16 mouse cellular contexts compared by ENCODE assay signal in the genomic region with DNA sequence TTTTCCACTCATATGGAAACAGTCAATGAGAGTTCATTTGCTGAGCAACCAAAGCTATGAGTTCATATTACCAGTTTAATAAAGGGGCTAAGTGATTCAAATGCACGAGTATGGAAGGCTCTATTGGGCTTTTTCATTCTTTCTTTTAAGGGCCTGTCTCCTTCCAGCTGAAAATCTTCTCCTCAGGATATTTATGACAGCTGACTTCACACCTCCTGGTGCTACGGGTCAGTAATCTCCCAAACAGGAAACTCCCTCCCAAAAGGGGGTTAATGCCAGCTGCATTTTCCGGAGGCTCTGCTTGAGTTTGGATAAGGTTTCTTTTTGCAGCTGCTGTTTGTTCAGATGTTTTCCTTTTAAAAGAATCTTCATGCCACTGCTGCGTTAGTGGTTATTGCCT.
DNase-seq lines count a peak whose midpoint lies in the region.
"Had no signal": no experiment of that assay in that cellular context is flagged by ENCODE, and none has a peak within 500 bp of the region (broad histone marks: within the 10 kb centered on the region; RNA-seq: fewer than 3 reads in every experiment).

No protein-coding gene starts in this region.

- H3K36me3 ChIP-seq in heart, embryonic 10.5 days, result no peaks in the 10 kb centered on the region
- H3K36me3 ChIP-seq: embryonic facial prominence, embryonic 15.5 days; forebrain, embryonic 15.5 days; G1E; limb, embryonic 15.5 days had no signal

- no peak overlapping the region for H3K4me3 ChIP-seq in heart, embryonic 10.5 days
- H3K4me3 ChIP-seq: embryonic facial prominence, embryonic 15.5 days; forebrain, embryonic 15.5 days; heart, adult 2 months; limb, embryonic 15.5 days had no signal

- H3K27ac ChIP-seq in heart, embryonic 10.5 days, result no peak overlapping the region
- H3K27ac ChIP-seq: embryonic facial prominence, embryonic 15.5 days; forebrain, embryonic 15.5 days; heart, adult 2 months; limb, embryonic 15.5 days had no signal

- no peaks in the 10 kb centered on the region for H3K27me3 ChIP-seq in heart, embryonic 10.5 days (ENCODE audit: insufficient read depth, poor library complexity, severe bottlenecking)
- H3K27me3 ChIP-seq: embryonic facial prominence, embryonic 15.5 days; forebrain, embryonic 15.5 days; limb, embryonic 15.5 days had no signal

- no peaks in the 10 kb centered on the region for H3K4me1 ChIP-seq in heart, embryonic 10.5 days
- H3K4me1 ChIP-seq: embryonic facial prominence, embryonic 15.5 days; forebrain, embryonic 15.5 days had no signal

- no peaks in the 10 kb centered on the region for H3K9me3 ChIP-seq in heart, embryonic 10.5 days
- H3K9me3 ChIP-seq: embryonic facial prominence, embryonic 15.5 days; forebrain, embryonic 15.5 days; G1E; limb, embryonic 15.5 days had no signal

- WGBS in heart, embryonic 10.5 days, result 32% methylated on average over 4 of the region's 4 CpGs

- peak; percentile 3 for DNase-seq in heart, adult 8-10 months (ENCODE audit: low spot score)
- no peak for DNase-seq in heart, embryonic 10.5 days (ENCODE audit: low spot score)
- DNase-seq in embryo, embryonic 11 days, result peak; percentile 49
- DNase-seq in kidney, adult 9 months, result peak; percentile 3
- DNase-seq in lung, postnatal 14 days, result peak; percentile 5
- no peak for DNase-seq in urinary bladder, postnatal 36 days (ENCODE audit: low spot score in 2 of 2)
- DNase-seq in frontal cortex, adult 2 months (ENCODE audit: extremely low spot score in 1 of 2, low spot score in 1 of 2), result no peak
- no peak for DNase-seq in cerebellum, adult 9-10 months
- DNase-seq: B cell, adult 2 months; cerebellum, adult 8-10 months; thymus, adult 18-20 months had no signal

Comparison
In these comparisons a context has a peak if more than half of its experiments do, and no peak if none do; other contexts are left out.
1. DNase-seq: peak in heart, adult 8-10 months (single experiment), embryo, embryonic 11 days (single experiment), kidney, adult 9 months (single experiment) and lung, postnatal 14 days (single experiment); none in heart, embryonic 10.5 days (single experiment), urinary bladder, postnatal 36 days (0 of 2), frontal cortex, adult 2 months (0 of 2) and cerebellum, adult 9-10 months (single experiment).